In genomic region chr6:72058398-72058889, GRCm38 (mm10) we compare ENCODE assay signal across 24 mouse cellular contexts. TPM values are rescaled to one million over a fixed set of nuclear protein-coding genes. Genes with fewer than 3 reads are reported as not detected.
DNase-seq lines count a peak whose midpoint lies in the region; ATAC-seq and TF ChIP-seq lines count a peak whose summit lies in the region.
"Had no signal": no experiment of that assay in that cellular context is flagged by ENCODE, and none has a peak within 500 bp of the region (broad histone marks: within the 10 kb centered on the region; RNA-seq: fewer than 3 reads in every experiment).

No protein-coding gene starts in this region.

- H3K27me3 ChIP-seq in liver, embryonic 16.5 days (ENCODE audit: control insufficient read depth, insufficient read depth, low read depth, low read length) = no peaks in the 10 kb centered on the region
- no peaks in the 10 kb centered on the region for H3K27me3 ChIP-seq in Patski
- H3K27me3 ChIP-seq: CH12.LX; embryonic facial prominence, embryonic 13.5 days; embryonic facial prominence, embryonic 15.5 days; forebrain, embryonic 12.5 days had no signal

- no peaks in the 10 kb centered on the region for H3K9me3 ChIP-seq in liver, embryonic 16.5 days (replicated peaks; ENCODE audit: control insufficient read depth, low read length)
- H3K9me3 ChIP-seq: embryonic facial prominence, embryonic 13.5 days; embryonic facial prominence, embryonic 15.5 days; forebrain, embryonic 10.5 days; forebrain, embryonic 12.5 days; G1E had no signal

- H3K9ac ChIP-seq in liver, embryonic 16.5 days (ENCODE audit: low read depth, low read length) = no peak overlapping the region
- H3K9ac ChIP-seq: embryonic facial prominence, embryonic 13.5 days; embryonic facial prominence, embryonic 15.5 days; forebrain, embryonic 12.5 days had no signal

- no peaks in the 10 kb centered on the region for H3K4me1 ChIP-seq in liver, embryonic 16.5 days (ENCODE audit: control insufficient read depth, low read depth, low read length)
- H3K4me1 ChIP-seq: embryonic facial prominence, embryonic 13.5 days; embryonic facial prominence, embryonic 15.5 days; forebrain, embryonic 12.5 days had no signal

- 71% methylated on average over 9 of the region's 9 CpGs for WGBS in liver, embryonic 16.5 days (ENCODE audit: insufficient replicate concordance)

- no peak overlapping the region for H3K4me3 ChIP-seq in liver, embryonic 16.5 days (ENCODE audit: low read depth, low read length)
- H3K4me3 ChIP-seq: embryonic facial prominence, embryonic 13.5 days; embryonic facial prominence, embryonic 15.5 days; erythroblast, embryonic 14.5 days; forebrain, embryonic 10.5 days; forebrain, embryonic 12.5 days had no signal

- no peaks in the 10 kb centered on the region for H3K36me3 ChIP-seq in liver, embryonic 16.5 days (ENCODE audit: control insufficient read depth, insufficient read depth)
- H3K36me3 ChIP-seq: embryonic facial prominence, embryonic 13.5 days; embryonic facial prominence, embryonic 15.5 days; forebrain, embryonic 10.5 days; forebrain, embryonic 12.5 days; G1E had no signal

- no peak overlapping the region for H3K4me2 ChIP-seq in liver, embryonic 16.5 days (ENCODE audit: low read depth, low read length)
- H3K4me2 ChIP-seq: embryonic facial prominence, embryonic 13.5 days; embryonic facial prominence, embryonic 15.5 days; forebrain, embryonic 12.5 days had no signal

- in situ Hi-C loops in Patski (cut with MboI; ENCODE audit: low pct_unique_long_range_greater_than_20kb) = loop anchor here (5.0 kb wide), 1 partner anchor 56 kb away; no protein-coding TSS in a partner anchor

- H3K27ac ChIP-seq in liver, embryonic 16.5 days (ENCODE audit: low read length) = no peak overlapping the region
- H3K27ac ChIP-seq: embryonic facial prominence, embryonic 13.5 days; embryonic facial prominence, embryonic 15.5 days; forebrain, embryonic 10.5 days; forebrain, embryonic 12.5 days had no signal

- DNase-seq in heart, adult 11 months = peak; percentile 77
- DNase-seq in heart, adult 9 months (ENCODE audit: low spot score in 2 of 2) = no peak
- DNase-seq in liver (no peak), Patski (ENCODE audit: low read depth, low spot score) (peak; percentile 25)
- DNase-seq: adrenal gland, adult 2 months; adrenal gland, postnatal 10 days; adrenal gland, postnatal 25 days; cerebellum, adult 11 months; cerebellum, adult 18-20 months; cerebellum, adult 8-10 months; cerebellum, adult 9-11 months; cerebellum, postnatal 36 days; embryo, embryonic 11 days had no signal

- TF ChIP-seq CTCF in Patski (IDR thresholded peaks at IDR 0.05) = no peak

- CTCF ChIA-PET in Patski (lab: Charles Lee) = interaction anchor here (1.1 to 2.2 kb wide), 2 partner anchors 9 to 59 kb away, joined by 5 to 6 read pairs; no protein-coding TSS in a partner anchor

- POLR2A ChIA-PET in Patski (lab: Charles Lee) = no interaction called here

- 0 out of 2 replicates have a peak, but pooled peaks have one; percentile 35 for ATAC-seq in liver, embryonic 16.5 days (ENCODE audit: low read depth)
- ATAC-seq in Patski = peak; percentile 51
- ATAC-seq: CD4-positive, CD25-positive, alpha-beta regulatory T cell, adult 4 months; forebrain, embryonic 14.5 days; forebrain, embryonic 16.5 days had no signal

RNA-seq across cellular contexts. Expression of gene St3gal5, which starts 38.9 kb away (rescaled TPM):
- polyA plus RNA-seq in liver, embryonic 16.5 days (2015; fragmentation: Nextera tagmentation; extraction: Ambion mirVana) = 199 and 206 TPM in 2 replicates
- 42.0 TPM for polyA plus RNA-seq in Patski (2021)

Comparison
In these comparisons a context has a peak if more than half of its experiments do, and no peak if none do; other contexts are left out.
1. DNase-seq: peak in heart, adult 11 months (single experiment) and Patski (single experiment); none in heart, adult 9 months (0 of 2) and liver (single experiment).